Mouse (Mus musculus): Measurements from ENCODE around the gene Elp4. TPM values are rescaled to one million over a fixed set of nuclear protein-coding genes. Genes with fewer than 3 reads are reported as not detected.

Elp4 gene
- total RNA-seq, 2 experiments from 2014 or later = 12.4 to 17.4 TPM

- no peak for DNase-seq
Observed at GRCm38 (mm10) chr2:105805210-105805609, 99.2 kb downstream of the Elp4 start.

GRCm38 (mm10) chr2:105804506-105804905 lies 99.9 kb downstream of the Elp4 start:
- no peak for DNase-seq

- DNase-seq = no peak
Observed at GRCm38 (mm10) chr2:105803427-105803826, 100.9 kb downstream of the Elp4 start.

GRCm38 (mm10) chr2:105802902-105803301 lies 101.5 kb downstream of the Elp4 start:
- DNase-seq = no peak

- DNase-seq = no peak
Observed at GRCm38 (mm10) chr2:105801536-105801935, 102.8 kb downstream of the Elp4 start.

GRCm38 (mm10) chr2:105800694-105801093 lies 103.7 kb downstream of the Elp4 start:
- peak; percentile 10 to 20 for DNase-seq

GRCm38 (mm10) chr2:105799840-105800239 lies 104.5 kb downstream of the Elp4 start:
- DNase-seq = no peak

- DNase-seq = peak; percentile 46 to 48
Observed at GRCm38 (mm10) chr2:105797842-105798241, 106.5 kb downstream of the Elp4 start.

GRCm38 (mm10) chr2:105796101-105796500 lies 108.3 kb downstream of the Elp4 start:
- DNase-seq = peak in 1 of 2 experiments; percentile 6

- DNase-seq = no peak
Observed at GRCm38 (mm10) chr2:105792339-105793120, 111.8 kb downstream of the Elp4 start.

GRCm38 (mm10) chr2:105789936-105790335 lies 114.4 kb downstream of the Elp4 start:
- no peak for DNase-seq

- DNase-seq = no peak
Observed at GRCm38 (mm10) chr2:105787726-105788125, 116.6 kb downstream of the Elp4 start.

- DNase-seq = no peak
Observed at GRCm38 (mm10) chr2:105786986-105787385, 117.4 kb downstream of the Elp4 start.

- DNase-seq = no peak
Observed at GRCm38 (mm10) chr2:105782885-105783284, 121.5 kb downstream of the Elp4 start.

GRCm38 (mm10) chr2:105780739-105781138 lies 123.6 kb downstream of the Elp4 start:
- no peak for DNase-seq

- no peak for DNase-seq
Observed at GRCm38 (mm10) chr2:105779320-105779891, 125.0 kb downstream of the Elp4 start.

- no peak for DNase-seq
Observed at GRCm38 (mm10) chr2:105771314-105771713, 133.1 kb downstream of the Elp4 start.

- DNase-seq = no peak
Observed at GRCm38 (mm10) chr2:105769747-105770328, 134.5 kb downstream of the Elp4 start.

GRCm38 (mm10) chr2:105753512-105753911 lies 150.9 kb downstream of the Elp4 start:
- no peak for DNase-seq

- no peak for DNase-seq
Observed at GRCm38 (mm10) chr2:105749111-105749510, 155.3 kb downstream of the Elp4 start.

- no peak for DNase-seq
Observed at GRCm38 (mm10) chr2:105746896-105747295, 157.5 kb downstream of the Elp4 start.

- no peak for DNase-seq
Observed at GRCm38 (mm10) chr2:105736166-105736565, 168.2 kb downstream of the Elp4 start.

- DNase-seq = no peak
Observed at GRCm38 (mm10) chr2:105730704-105731103, 173.7 kb downstream of the Elp4 start.
